Mouse (Mus musculus): ENCODE results near the gene Klhdc8a.

DNA sequence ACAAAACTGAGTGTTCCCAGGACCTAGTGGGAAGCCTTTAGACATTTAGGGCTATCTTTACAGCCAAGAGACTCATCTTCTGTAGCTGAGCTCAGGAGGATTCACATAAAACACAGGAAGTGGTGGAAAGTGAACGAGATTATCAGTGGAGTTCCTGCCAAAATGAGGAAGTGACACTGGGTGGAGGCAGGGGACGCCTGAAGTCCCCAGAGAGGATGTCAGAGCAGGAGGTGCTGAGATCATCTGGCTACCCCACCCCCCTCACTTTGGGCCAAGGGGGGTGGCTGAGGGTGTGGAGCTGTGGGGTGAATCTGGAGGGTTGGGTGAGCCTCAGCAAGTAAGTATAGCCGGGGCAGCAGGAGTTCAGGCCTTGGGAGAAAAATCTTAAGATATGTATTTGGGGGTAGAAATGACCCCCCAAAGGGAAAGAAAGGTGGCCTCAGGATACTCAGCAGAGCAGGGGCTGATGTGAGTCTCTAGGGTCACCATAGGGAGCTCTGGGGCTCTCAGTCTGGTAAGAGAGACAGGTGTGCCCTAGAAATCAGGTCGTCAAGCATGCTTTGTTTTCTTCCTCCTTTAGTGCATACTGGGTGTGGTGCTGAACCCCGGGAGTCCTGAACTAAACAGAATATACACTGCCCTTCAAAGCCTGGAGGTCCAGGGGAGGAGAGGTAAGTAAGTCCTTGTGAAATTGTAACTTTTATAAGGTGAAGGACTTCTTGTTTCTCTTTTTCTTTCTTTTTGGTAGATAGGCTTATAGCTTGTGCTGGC, 43.5 kb downstream of the Klhdc8a start:
- TF ChIP-seq POLR2A (IDR thresholded peaks at IDR 0.05; ENCODE audit: low read depth, low read length) (no peak), CTCF (IDR thresholded peaks at IDR 0.05; ENCODE audit: borderline replicate concordance, insufficient read depth, low read length) (no peak)

All from embryonic fibroblast, embryonic 13.5 days (primary cell).